Mouse (Mus musculus) Muller cell, postnatal 12 days (primary cell): Measurements from ENCODE around the gene Scfd2.

Experiments used
- DNase-seq: peaks from one replicate; pipeline ENCODE4 v3.0.0-alpha.2; 2015; ENCODE audit errors: inconsistent ontology term

Gene Scfd2

GRCm38 (mm10) chr5:74240926-74241680, 290.5 kb downstream of the Scfd2 start:
- DNase-seq, result no peak

GRCm38 (mm10) chr5:74240298-74240697, 291.3 kb downstream of the Scfd2 start:
- DNase-seq, result no peak

GRCm38 (mm10) chr5:74239369-74239768, 292.2 kb downstream of the Scfd2 start:
- no peak for DNase-seq

GRCm38 (mm10) chr5:74233808-74234207, 297.8 kb downstream of the Scfd2 start:
- no peak for DNase-seq

GRCm38 (mm10) chr5:74230525-74230924, 301.0 kb downstream of the Scfd2 start:
- DNase-seq, result no peak

- DNase-seq, result no peak
These were observed 301.7 kb downstream of the Scfd2 start for GRCm38 (mm10) chr5:74229775-74230413.

GRCm38 (mm10) chr5:74228938-74229337, 302.6 kb downstream of the Scfd2 start:
- no peak for DNase-seq

- DNase-seq, result no peak
These were observed 304.2 kb downstream of the Scfd2 start for GRCm38 (mm10) chr5:74227352-74227751.

- DNase-seq, result no peak
These were observed 305.4 kb downstream of the Scfd2 start for GRCm38 (mm10) chr5:74226183-74226582.

GRCm38 (mm10) chr5:74224480-74224879, 307.1 kb downstream of the Scfd2 start:
- DNase-seq, result no peak

GRCm38 (mm10) chr5:74222626-74223025, 308.9 kb downstream of the Scfd2 start:
- peak; percentile 45 for DNase-seq

- DNase-seq, result peak; percentile 61
These were observed 313.0 kb downstream of the Scfd2 start for GRCm38 (mm10) chr5:74218524-74218923.

- peak; percentile 49 for DNase-seq
These were observed 316.4 kb downstream of the Scfd2 start for GRCm38 (mm10) chr5:74215125-74215524.

GRCm38 (mm10) chr5:74214501-74215110, 317.0 kb downstream of the Scfd2 start:
- DNase-seq, result no peak

- DNase-seq, result no peak
These were observed 320.2 kb downstream of the Scfd2 start for GRCm38 (mm10) chr5:74211346-74211745.

- no peak for DNase-seq
These were observed 321.9 kb downstream of the Scfd2 start for GRCm38 (mm10) chr5:74209640-74210039.

GRCm38 (mm10) chr5:74208438-74208837, 323.1 kb downstream of the Scfd2 start:
- DNase-seq, result no peak

GRCm38 (mm10) chr5:74207209-74207608, 324.4 kb downstream of the Scfd2 start:
- DNase-seq, result no peak

GRCm38 (mm10) chr5:74206649-74207048, 324.9 kb downstream of the Scfd2 start:
- no peak for DNase-seq

GRCm38 (mm10) chr5:74206038-74206437, 325.5 kb downstream of the Scfd2 start:
- DNase-seq, result no peak

GRCm38 (mm10) chr5:74205509-74205908, 326.1 kb downstream of the Scfd2 start:
- no peak for DNase-seq

- DNase-seq, result no peak
These were observed 327.1 kb downstream of the Scfd2 start for GRCm38 (mm10) chr5:74204465-74204864.

- no peak for DNase-seq
These were observed 329.0 kb downstream of the Scfd2 start for GRCm38 (mm10) chr5:74202515-74202914.
